Comparison of ENCODE assay signal across 25 mouse cellular contexts in the genomic region with DNA sequence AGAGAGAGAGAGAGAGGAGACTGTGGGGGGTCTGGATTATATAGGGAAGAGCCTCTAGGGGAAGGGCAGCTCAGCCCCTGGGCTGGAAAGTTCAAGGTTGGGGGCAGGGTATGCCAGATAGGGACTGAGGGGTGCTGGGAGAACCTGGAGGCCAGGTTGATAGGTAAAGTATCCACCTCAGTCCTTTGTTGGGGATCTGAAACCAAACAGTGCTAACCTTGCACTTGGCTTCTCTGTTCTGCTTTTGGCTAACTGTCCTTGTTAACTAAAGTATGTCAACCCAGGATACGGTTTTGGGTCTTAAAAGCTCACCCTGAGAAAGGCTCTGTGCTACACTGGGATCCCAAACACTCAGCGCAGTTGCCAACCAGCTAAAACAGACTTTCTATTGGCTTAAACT.
"Had no signal": no experiment of that assay in that cellular context is flagged by ENCODE, and none has a peak within 500 bp of the region (broad histone marks: within the 10 kb centered on the region; RNA-seq: fewer than 3 reads in every experiment).

No protein-coding gene starts in this region.

- H3K9ac ChIP-seq: hindbrain, embryonic 13.5 days; hindbrain, embryonic 15.5 days; kidney, embryonic 15.5 days; limb, embryonic 12.5 days; liver, embryonic 13.5 days had no signal

- H3K27me3 ChIP-seq: hindbrain, embryonic 13.5 days; hindbrain, embryonic 15.5 days; kidney, embryonic 15.5 days had no signal

- ATAC-seq: hindbrain, postnatal 0 days; intestine, embryonic 16.5 days had no signal

- H3K27ac ChIP-seq: heart, adult 2 months; hindbrain, embryonic 13.5 days; hindbrain, embryonic 15.5 days; hindbrain, postnatal 0 days; kidney, embryonic 15.5 days; layer of hippocampus, adult 2 months; left cerebral cortex, adult 2 months; limb, embryonic 10.5 days; limb, embryonic 12.5 days; liver, embryonic 13.5 days had no signal

- H3K4me2 ChIP-seq: heart, embryonic 11.5 days; hindbrain, embryonic 13.5 days; hindbrain, embryonic 15.5 days; kidney, embryonic 15.5 days; limb, embryonic 12.5 days; liver, embryonic 11.5 days; liver, embryonic 13.5 days had no signal

- DNase-seq: gastrocnemius, postnatal 14 days; gastrocnemius, postnatal 36 days; heart, adult 11 months; heart, adult 2 months; heart, postnatal 10 days; heart, postnatal 36 days; kidney, adult 11 months; kidney, adult 2 months; kidney, adult 9 months; kidney, postnatal 10 days; kidney, postnatal 25 days; kidney, postnatal 4 days; liver; liver, embryonic 13.5 days had no signal

- H3K4me3 ChIP-seq: heart, adult 2 months; hindbrain, embryonic 13.5 days; hindbrain, embryonic 15.5 days; kidney, embryonic 15.5 days; layer of hippocampus, adult 2 months; left cerebral cortex, adult 2 months; limb, embryonic 10.5 days; limb, embryonic 12.5 days; liver, embryonic 13.5 days had no signal

- H3K9me3 ChIP-seq: hindbrain, embryonic 13.5 days; hindbrain, embryonic 15.5 days; kidney, embryonic 15.5 days; limb, embryonic 10.5 days; limb, embryonic 12.5 days; liver, embryonic 13.5 days had no signal

- H3K36me3 ChIP-seq: hindbrain, embryonic 13.5 days; hindbrain, embryonic 15.5 days; kidney, embryonic 15.5 days; limb, embryonic 10.5 days; limb, embryonic 12.5 days; liver, embryonic 13.5 days had no signal

- H3K4me1 ChIP-seq: hindbrain, embryonic 13.5 days; hindbrain, embryonic 15.5 days; kidney, embryonic 15.5 days; limb, embryonic 10.5 days; limb, embryonic 12.5 days had no signal
